Mouse (Mus musculus) ovary, adult 2 months (tissue): Measurements from ENCODE around the gene C1qtnf4. TPM values are rescaled to one million over a fixed set of nuclear protein-coding genes. Genes with fewer than 3 reads are reported as not detected.

Experiments used
- polyA plus RNA-seq: library from polyadenylated mRNA; depleted of rRNA; stranded (reverse); fragments of >200 nt; gene quantifications from 2 replicates; pipeline ENCODE4 v1.2.3, GENCODE M21; 2012; rRNA removed

The C1qtnf4 gene
- 16.5 and 19.4 TPM in 2 replicates for polyA plus RNA-seq

GRCm38 (mm10) chr2:90885218-90886041 is at the start of gene C1qtnf4:
Gene C1qtnf4 (plus strand): TSS chr2:90885860.

GRCm38 (mm10) chr2:90846955-90847680 is 38.5 kb upstream of the C1qtnf4 start, which contains the start of gene Mtch2:
Gene Mtch2 (plus strand): TSS chr2:90847155.

GRCm38 (mm10) chr2:90904076-90904855 is 18.6 kb downstream of the C1qtnf4 start, which contains the start of the genes Kbtbd4 and Ndufs3:
Gene Kbtbd4 (plus strand): TSS chr2:90904740.
Gene Ndufs3 (minus strand): TSS chr2:90904827.

Other genes starting within 250 kb of the C1qtnf4 start
- 5.3 and 9.2 TPM in 2 replicates for gene Nup160, start 208.6 kb upstream of the C1qtnf4 start, polyA plus RNA-seq
- 30.5 and 36.9 TPM in 2 replicates for gene Fnbp4, start 140.5 kb upstream of the C1qtnf4 start, polyA plus RNA-seq
- 1.3 and 3.2 TPM in 2 replicates for gene Agbl2, start 103.1 kb upstream of the C1qtnf4 start, polyA plus RNA-seq
- 29.7 and 42.1 TPM in 2 replicates for gene Mtch2, start 38.7 kb upstream of the C1qtnf4 start, polyA plus RNA-seq
- gene Kbtbd4, start 18.9 kb downstream of the C1qtnf4 start, polyA plus RNA-seq, result 23.7 and 26.8 TPM in 2 replicates
- gene Ndufs3, start 19.0 kb downstream of the C1qtnf4 start, polyA plus RNA-seq, result 134 and 165 TPM in 2 replicates
- 49.9 and 75.3 TPM in 2 replicates for gene Celf1, start 54.5 kb downstream of the C1qtnf4 start, polyA plus RNA-seq
- 11.2 and 11.7 TPM in 2 replicates for gene Rapsn, start 149.8 kb downstream of the C1qtnf4 start, polyA plus RNA-seq
- 106 and 121 TPM in 2 replicates for gene Psmc3, start 168.1 kb downstream of the C1qtnf4 start, polyA plus RNA-seq
- 86.0 and 100 TPM in 2 replicates for gene Slc39a13, start 184.6 kb downstream of the C1qtnf4 start, polyA plus RNA-seq
- 20.2 and 34.1 TPM in 2 replicates for gene Spi1, start 196.5 kb downstream of the C1qtnf4 start, polyA plus RNA-seq
- gene Mybpc3, start 232.3 kb downstream of the C1qtnf4 start, polyA plus RNA-seq, result 8.8 and 14.9 TPM in 2 replicates